Mouse (Mus musculus): ENCODE results near the gene Gm45140.

Gene Gm45140

DNA sequence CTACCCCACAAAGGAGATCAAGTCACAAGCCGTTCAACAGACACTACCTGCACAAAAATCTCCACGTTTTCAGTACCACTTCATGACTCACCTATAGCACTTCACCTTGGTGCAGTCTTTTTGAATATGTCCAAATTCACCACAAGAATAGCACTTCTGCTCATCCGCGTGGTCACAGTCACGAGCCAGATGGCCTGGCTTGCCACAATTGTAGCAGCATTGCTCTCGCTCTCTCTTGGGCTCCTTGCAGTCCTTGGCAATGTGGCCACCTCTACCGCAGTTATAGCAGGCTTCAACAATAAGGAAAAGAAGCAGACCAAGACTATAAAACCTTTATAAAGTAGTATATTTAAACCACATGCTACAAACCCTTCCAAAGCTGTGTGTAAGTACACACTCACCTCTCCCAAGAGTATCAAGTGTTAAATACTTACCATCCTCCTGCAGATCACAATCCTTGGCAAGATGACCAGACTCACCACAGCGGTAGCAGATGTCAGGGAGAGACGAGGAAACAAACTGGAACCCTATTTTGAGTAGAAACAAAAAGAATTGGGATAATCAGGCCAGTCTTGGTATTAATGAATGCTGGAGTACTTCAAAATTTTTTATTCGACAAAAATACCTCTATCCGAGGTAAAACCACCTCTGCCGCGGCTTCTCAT is 9.6 kb upstream of the Gm45140 start:
- WGBS, result 70% methylated on average over 13 of the region's 13 CpGs

GRCm38 (mm10) chr6:87842254-87842653 is 6.7 kb upstream of the Gm45140 start:
- 5% methylated on average over 1 of the region's 1 CpGs for WGBS

DNA sequence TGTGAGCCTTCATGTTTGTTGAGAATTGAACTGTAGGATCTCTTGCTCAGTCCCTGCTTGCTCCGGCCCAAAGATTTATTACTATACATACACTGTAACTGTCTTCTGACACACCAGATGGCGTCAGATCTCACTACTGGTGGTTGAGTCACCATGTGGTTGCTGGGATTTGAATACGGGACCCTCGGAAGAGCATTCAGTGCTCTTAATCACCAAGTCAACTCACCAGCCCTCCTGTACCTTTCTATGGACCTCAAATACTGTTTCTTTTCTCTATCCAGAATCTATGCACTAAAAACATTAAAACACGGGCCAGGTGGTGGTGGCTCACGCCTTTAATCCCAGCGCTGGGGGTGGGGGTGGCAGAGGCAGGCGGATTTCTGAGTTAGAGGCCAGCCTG is 6.0 kb upstream of the Gm45140 start:
- 62% methylated on average over 8 of the region's 8 CpGs for WGBS

GRCm38 (mm10) chr6:87839797-87840341 is 4.3 kb upstream of the Gm45140 start:
- WGBS, result 58% methylated on average over 11 of the region's 11 CpGs

DNA sequence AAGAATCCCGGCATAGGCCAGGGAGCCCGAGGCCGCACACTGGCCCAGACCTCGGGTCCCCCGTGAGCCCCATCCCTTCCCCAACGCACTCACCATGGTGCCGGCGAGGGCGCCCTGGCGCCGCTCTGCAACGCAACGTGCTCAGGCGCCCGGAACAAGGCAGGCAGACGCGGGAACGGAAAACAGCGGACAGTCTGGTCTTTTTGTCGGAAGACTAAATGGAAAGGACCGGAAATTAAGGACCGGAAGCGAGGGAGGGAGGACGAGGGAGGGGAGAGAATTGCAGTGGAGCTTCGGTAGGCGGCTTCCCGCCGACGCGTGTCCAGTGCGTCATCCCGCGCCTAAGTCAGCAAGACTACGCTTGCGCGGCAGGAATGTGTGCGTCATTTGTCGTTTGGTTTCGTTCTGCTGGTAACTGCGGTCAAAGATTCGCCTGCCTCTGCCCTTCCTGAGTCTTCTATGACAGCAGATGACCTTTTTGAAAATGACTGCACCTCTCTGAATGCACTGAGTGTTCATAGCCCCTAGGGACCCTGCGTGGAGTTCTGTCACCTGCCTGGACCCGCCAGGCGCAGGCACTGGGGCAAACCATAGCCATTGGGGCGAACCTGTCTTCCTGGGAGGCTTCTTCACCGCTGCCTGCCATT is 3.1 kb upstream of the Gm45140 start, which contains the start of gene Isy1:
Gene Isy1 (minus strand): TSS at position 248 of the 647 bp plus-strand sequence.
- under 1% methylated on average over 46 of the region's 46 CpGs for WGBS

- 95% methylated on average over 2 of the region's 2 CpGs for WGBS
Measured at GRCm38 (mm10) chr6:87820366-87820765, 15.2 kb downstream of the Gm45140 start.

DNA sequence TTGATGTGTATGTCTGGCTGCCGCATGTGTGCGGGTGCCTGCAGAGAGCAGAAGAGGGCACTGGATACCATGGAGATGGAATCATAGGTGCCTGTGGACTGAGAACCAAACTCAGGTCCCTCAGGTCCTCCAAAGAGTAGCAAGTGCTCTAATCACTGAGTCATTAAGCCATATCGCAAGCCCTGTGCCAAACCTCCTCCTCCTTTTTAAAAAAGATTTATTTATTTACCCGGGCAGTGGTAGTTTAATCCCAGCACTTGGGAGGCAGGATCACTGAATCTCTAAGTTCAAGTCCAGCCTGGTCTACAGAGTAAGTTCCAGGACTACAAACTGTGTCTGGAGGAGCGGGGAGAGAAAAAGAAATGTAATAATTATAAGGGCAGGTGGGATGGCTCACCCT is 21.1 kb downstream of the Gm45140 start:
- 92% methylated on average over 5 of the region's 5 CpGs for WGBS

GRCm38 (mm10) chr6:87812656-87813055 is 22.9 kb downstream of the Gm45140 start:
- 92% methylated on average over 1 of the region's 1 CpGs for WGBS

- 1% methylated on average over 53 of the region's 56 CpGs for WGBS
Measured at GRCm38 (mm10) chr6:87811675-87812338, 23.8 kb downstream of the Gm45140 start, which contains the start of gene Rab43. Rab43 (minus strand) TSS chr6:87812164.

GRCm38 (mm10) chr6:87810713-87811669 is 24.6 kb downstream of the Gm45140 start:
- WGBS, result 1% methylated on average over 77 of the region's 77 CpGs

- 42% methylated on average over 6 of the region's 6 CpGs for WGBS
Measured at GRCm38 (mm10) chr6:87810311-87810710, 25.3 kb downstream of the Gm45140 start.

- WGBS, result 78% methylated on average over 6 of the region's 6 CpGs
Measured at GRCm38 (mm10) chr6:87809651-87810161, 25.9 kb downstream of the Gm45140 start.

DNA sequence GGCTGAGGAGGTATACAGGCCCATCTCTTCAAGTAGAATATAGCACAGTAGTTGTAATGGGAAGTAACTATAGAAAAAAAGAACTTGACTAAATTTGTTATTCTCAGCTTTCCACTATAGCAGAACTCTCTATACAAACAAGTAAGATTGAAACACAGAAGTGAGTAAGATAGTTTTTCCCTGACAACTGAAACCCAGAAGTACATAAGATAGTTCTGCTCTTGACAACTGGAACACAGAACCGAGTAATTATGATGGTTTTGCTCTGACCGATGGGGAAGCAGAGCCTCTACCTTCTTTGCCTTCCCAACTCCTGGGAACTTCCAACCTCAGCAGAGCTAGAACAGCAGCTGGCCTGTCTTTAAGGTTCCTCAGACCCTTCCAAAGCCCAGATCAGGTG is 26.5 kb downstream of the Gm45140 start:
- 84% methylated on average over 2 of the region's 2 CpGs for WGBS

GRCm38 (mm10) chr6:87808521-87808920 is 27.1 kb downstream of the Gm45140 start:
- 63% methylated on average over 3 of the region's 3 CpGs for WGBS

DNA sequence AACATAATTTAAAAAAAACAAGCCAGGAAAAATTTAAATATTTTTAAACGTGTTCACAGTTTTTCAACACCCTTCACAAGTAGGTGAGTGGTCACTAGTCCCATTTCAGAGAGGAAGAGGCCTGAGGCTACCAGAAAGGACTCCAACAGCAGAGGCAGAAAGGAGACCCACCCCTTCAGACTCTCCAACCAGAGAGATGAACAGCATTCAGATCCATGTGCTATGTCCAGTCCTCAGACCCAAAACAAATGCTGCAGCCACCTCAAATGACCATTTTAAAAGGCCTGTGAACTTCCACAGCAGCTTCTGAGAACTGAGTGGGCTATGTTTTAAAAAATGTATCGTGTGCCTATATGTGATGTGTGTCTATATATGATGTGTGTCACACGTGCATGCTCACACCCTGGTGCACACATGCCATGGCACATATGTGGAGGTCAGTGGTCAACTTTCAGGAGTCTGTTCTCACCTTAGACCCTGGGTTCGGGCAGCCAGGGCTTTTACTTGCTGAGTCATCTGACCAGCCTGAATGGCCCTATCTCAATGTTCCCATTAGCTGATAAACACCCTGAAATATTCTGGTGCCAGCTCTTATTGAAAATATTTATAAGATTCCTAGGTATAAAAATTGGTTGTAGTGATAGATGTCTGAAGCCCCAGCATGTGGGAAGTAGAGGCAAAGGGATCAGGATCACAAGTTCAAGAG is 27.7 kb downstream of the Gm45140 start:
- 85% methylated on average over 4 of the region's 4 CpGs for WGBS

DNA sequence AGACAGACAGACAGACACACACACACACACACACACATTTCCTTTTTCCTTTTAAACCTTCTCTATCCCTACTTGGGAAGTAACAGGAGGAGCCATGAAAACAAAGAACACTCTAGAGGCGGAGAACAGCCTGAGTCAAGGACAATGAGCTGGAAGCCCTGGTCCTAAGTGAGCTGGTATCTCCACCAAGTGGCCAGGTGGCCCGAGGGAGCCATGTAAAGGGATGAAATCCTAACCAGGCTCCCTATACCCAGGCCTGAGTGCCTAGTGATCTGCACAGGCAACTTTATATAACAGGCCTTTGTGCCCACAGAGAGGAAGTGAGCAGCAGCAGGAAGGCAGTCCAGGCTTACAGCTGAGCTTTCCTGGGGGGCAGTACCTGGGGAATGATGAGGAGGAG is 28.7 kb downstream of the Gm45140 start:
- WGBS, result 57% methylated on average over 2 of the region's 2 CpGs

DNA sequence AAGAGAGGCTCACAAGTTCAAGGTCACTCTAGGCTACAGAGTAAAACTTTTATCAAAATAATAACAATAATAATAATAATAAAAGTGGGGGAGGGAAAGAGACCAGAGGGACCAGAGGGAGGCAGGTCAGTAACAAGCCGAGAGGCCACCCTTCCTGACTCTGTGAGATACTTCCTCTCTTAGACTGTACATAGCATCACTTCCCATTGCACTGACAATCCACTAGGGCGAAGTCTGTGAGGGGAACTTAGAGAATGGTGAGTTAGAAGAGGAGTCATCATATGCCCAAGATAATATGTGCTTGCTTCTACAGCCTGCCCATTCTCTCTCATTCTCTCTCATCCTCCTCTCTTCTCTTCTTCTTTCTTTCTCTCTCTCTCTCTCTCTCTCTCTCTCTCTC is 29.6 kb downstream of the Gm45140 start:
- WGBS, result 66% methylated on average over 2 of the region's 2 CpGs

GRCm38 (mm10) chr6:87805448-87805847 is 30.1 kb downstream of the Gm45140 start:
- WGBS, result 90% methylated on average over 7 of the region's 7 CpGs

- 79% methylated on average over 7 of the region's 7 CpGs for WGBS
Measured at GRCm38 (mm10) chr6:87804886-87805285, 30.7 kb downstream of the Gm45140 start.

GRCm38 (mm10) chr6:87804036-87804435 is 31.6 kb downstream of the Gm45140 start:
- 92% methylated on average over 1 of the region's 1 CpGs for WGBS

Data from cerebral cortex, adult 2 months (tissue).